Mouse (Mus musculus): ENCODE measurements around the gene Dnajc14. TPM values are rescaled to one million over a fixed set of nuclear protein-coding genes. Genes with fewer than 3 reads are reported as not detected.

Dnajc14 gene
- polyA plus RNA-seq (2016; fragmentation: Nextera tagmentation; extraction: Ambion mirVana), result 51.9 and 53.7 TPM in 2 replicates

DNA sequence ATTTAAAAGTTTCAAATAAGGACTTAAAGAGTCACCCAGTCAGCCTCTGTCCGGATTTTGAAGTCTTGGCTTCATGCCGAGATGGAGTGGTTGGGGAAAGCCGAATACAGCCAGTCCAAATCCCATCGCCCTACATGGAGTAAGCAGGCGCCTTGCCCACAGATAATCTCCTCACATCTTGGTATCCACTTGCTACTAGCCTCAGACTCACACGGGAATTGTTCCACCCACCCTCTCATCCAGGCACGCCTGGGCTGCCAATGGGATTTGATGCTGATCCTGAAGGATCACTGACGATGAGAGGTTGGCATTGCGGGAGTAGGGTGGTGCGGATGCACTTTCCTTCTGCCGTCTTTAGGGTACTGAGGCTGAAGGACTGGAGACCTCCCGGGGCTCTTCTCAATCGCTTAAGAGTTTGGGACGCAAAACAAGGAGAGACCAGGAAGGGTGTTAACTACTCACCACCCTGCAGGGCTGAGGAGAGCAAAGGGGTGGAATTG, at the start of gene Dnajc14:
TSS of gene Dnajc14 (plus strand) at position 292 of the 500 bp plus-strand sequence.
- Histone ChIP-seq H3K9me3 (no peaks in the 10 kb centered on the region), H3K4me1 (peaks cover 50% of the 10 kb centered on the region), H3K27ac (replicated peaks) (peak within 1 kb of the TSS; percentile 91), H3K36me3 (replicated peaks) (peaks cover 58% of the 10 kb centered on the region), H3K27me3 (replicated peaks; ENCODE audit: low read depth, poor library complexity, severe bottlenecking) (no peaks in the 10 kb centered on the region), H3K4me3 (peak within 1 kb of the TSS; percentile 72)
- 2% methylated on average over 14 of the region's 14 CpGs for WGBS
- DNase-seq (ENCODE audit: low spot score), result peak; percentile 63

DNA sequence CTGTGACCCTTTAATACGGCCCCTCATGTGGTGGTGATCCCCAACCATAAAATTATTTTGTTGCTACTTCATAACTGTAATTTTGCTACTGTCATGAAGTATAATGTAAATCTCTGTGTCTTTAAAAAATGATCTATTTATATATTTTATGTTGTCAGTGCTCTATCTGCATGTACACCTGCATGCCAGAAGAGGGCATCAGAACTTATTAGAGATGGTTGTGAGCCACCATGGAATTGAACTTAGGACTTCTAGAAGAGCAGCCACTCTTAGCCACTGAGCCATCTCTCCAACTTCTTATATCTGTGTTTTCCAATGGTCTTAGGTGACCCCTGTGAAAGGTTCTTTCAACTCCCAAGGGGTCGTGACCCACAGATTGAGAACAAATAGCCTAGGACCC, 31.0 kb upstream of the Dnajc14 start:
- no peak for DNase-seq (ENCODE audit: low spot score)
- no peak overlapping the region for H3K27ac ChIP-seq (replicated peaks)
- WGBS, result 81% methylated on average over 2 of the region's 2 CpGs

DNA sequence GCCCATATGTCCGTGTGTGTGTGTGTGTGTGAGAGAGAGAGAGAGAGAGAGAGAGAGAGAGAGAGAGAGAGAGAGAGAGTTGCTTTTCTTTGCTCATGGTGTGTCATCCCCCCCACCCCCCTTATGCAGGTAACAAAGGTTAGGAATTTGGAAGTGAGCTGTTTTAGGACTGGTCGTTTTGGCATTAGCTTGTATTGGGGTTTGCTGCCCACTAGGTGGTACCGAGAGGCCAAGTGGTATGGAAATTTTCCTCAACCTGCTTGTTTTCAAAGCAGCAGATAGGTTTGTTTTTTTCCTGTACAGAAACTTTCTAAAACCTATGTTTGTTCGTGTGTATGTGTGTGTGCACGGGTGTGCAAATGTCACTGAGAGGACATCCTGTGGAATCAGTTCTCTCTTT, 30.2 kb upstream of the Dnajc14 start:
- Histone ChIP-seq H3K4me3 (no peak overlapping the region), H3K27ac (replicated peaks) (no peak overlapping the region), H3K9me3 (no peaks in the 10 kb centered on the region), H3K27me3 (replicated peaks; ENCODE audit: low read depth, poor library complexity, severe bottlenecking) (no peaks in the 10 kb centered on the region), H3K4me1 (peaks cover 14% of the 10 kb centered on the region), H3K36me3 (replicated peaks) (no peaks in the 10 kb centered on the region; the same call in 1 of the 2 replicates)
- WGBS, result 21% methylated on average over 5 of the region's 5 CpGs
- peak; percentile 17 for DNase-seq (ENCODE audit: low spot score)

More for the DNA sequence above, 31.0 kb upstream of the Dnajc14 start:
- Histone ChIP-seq H3K27me3 (replicated peaks; ENCODE audit: low read depth, poor library complexity, severe bottlenecking) (no peaks in the 10 kb centered on the region), H3K4me1 (peaks cover 11% of the 10 kb centered on the region), H3K36me3 (replicated peaks) (peaks cover 8% of the 10 kb centered on the region; the same call in 1 of the 2 replicates), H3K9me3 (no peaks in the 10 kb centered on the region), H3K4me3 (no peak overlapping the region)

DNA sequence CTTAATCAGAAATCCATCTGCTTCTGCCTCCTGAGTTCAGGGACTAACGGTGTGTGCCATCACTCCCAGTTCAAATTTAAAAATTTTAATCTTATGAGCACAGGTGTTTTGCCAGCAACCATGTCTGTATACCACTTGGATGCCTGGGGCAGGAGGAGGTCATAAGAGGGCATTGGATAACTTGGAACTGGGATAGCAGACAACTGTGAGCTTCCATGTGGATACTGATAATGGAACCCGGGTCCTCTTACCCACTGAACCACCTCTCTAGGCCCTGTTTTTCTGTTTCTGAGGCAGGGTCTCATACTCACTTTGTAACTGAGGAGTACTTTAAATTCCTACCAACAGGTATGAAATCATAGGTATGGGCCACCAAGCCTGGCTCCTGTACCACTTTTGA, 25.4 kb upstream of the Dnajc14 start:
- H3K9me3 ChIP-seq, result peaks cover 3% of the 10 kb centered on the region; the same call in 1 of the 2 replicates
- H3K27ac ChIP-seq (replicated peaks), result peak overlapping the region; percentile 82
- no peak for DNase-seq (ENCODE audit: low spot score)
- WGBS, result 80% methylated on average over 2 of the region's 2 CpGs
- no peaks in the 10 kb centered on the region for H3K27me3 ChIP-seq (replicated peaks; ENCODE audit: low read depth, poor library complexity, severe bottlenecking)
- peaks cover 27% of the 10 kb centered on the region for H3K4me1 ChIP-seq
- no peaks in the 10 kb centered on the region for H3K36me3 ChIP-seq (replicated peaks)
- no peak overlapping the region for H3K4me3 ChIP-seq

DNA sequence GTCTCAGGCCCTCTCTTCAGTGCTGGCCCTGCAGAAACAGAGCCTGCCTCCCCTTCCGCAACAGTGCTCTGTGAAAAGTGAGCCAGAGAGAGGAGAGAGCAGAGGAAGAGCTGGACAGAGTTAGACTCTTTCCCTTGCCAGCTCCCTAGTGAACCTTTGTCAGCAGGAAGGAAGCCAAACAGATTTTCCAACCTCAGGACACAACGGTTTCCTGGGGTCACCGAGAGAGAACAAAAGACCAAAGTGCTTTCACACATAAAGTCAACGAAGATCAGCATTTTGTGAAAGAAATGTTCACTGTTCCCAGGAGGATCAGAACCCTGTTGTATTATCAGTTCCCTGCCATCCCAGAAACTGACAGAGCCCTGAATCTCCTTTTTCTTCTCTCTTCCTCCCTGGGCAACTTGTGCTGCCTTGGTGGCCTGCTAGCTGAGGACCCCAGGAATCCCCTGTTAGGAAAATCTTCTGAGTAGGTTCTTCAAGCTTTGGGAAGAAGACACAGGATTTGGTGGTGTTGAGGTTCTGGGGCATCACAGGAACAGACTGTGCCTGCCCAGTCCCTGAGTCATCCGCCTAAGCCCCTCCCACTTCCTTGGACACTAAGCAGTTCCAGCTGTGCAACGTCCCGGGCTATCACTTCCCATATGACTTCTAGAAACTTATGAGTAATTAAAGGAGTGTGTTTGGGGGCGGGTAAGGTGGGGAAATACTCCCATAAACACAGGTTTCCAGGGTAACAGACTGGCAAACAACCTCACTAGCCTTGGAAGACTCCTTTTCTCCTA, 24.7 kb upstream of the Dnajc14 start:
- Histone ChIP-seq H3K36me3 (replicated peaks) (no peaks in the 10 kb centered on the region), H3K4me1 (peaks cover 21% of the 10 kb centered on the region), H3K4me3 (peak overlapping the region; percentile 30), H3K27me3 (replicated peaks; ENCODE audit: low read depth, poor library complexity, severe bottlenecking) (no peaks in the 10 kb centered on the region), H3K9me3 (peaks cover 9% of the 10 kb centered on the region), H3K27ac (replicated peaks) (peak overlapping the region; percentile 82)
- WGBS, result 22% methylated on average over 8 of the region's 8 CpGs
- DNase-seq (ENCODE audit: low spot score), result peak; percentile 85

DNA sequence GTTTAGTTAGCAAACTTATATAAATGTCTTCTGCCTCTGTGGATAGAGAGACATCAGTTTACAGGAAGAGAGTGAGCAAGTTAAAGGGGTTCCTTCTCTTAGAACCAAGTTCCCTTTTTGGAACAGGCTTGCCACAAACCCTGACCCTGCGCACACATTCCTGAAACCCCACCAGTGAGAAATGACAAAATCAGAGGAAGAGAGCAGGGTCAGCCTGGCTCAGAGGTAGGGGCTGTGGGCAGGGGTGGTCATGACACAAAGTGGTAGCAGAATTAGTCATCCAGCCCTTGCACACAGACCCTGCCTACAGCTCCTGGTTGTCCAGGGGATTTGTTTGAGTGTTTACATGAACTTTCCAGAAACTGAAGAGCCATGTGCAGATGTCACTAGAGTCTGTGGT, 23.7 kb upstream of the Dnajc14 start:
- no peak overlapping the region for H3K4me3 ChIP-seq
- no peak for DNase-seq (ENCODE audit: low spot score)
- H3K4me1 ChIP-seq, result peaks cover 21% of the 10 kb centered on the region
- H3K27me3 ChIP-seq (replicated peaks; ENCODE audit: low read depth, poor library complexity, severe bottlenecking), result no peaks in the 10 kb centered on the region
- 93% methylated on average over 1 of the region's 1 CpGs for WGBS
- H3K36me3 ChIP-seq (replicated peaks), result no peaks in the 10 kb centered on the region
- H3K9me3 ChIP-seq, result peaks cover 18% of the 10 kb centered on the region
- H3K27ac ChIP-seq (replicated peaks), result peak overlapping the region; percentile 82

DNA sequence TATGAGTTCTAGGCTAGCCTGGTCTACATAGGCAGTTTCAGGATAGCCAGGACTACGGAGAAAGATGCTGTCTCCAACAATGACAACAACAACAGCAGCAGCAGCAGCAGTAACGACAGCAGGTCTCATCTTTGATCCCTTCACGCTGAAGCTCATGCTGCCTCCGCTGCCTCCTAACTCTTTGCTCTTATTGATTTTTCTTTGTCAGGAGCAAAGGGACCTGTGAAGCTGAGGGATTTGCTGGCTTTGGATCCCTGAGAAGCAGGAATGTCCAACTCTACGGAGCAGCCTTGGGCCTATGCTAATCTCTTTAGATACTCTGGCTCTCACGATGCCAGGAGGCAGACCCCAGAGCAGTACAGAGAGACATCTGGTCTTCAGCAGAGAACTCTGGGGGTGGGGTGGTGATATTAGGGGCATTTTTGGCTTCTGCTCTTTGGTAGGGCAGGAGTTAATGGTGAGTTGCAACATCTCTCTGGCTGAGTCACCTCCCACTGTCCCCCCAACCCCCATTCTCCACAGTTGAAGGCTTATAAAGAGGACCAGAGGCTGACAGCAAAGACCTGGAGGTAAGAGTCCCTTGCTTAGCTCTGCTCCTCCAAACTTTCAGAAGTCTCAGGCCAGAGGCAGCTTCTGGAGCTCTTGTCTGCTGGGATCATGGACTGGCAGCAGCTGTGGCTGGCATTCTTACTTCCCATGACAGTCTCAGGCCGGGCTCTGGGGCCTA, 13.3 kb upstream of the Dnajc14 start, which contains the start of gene Mmp19:
TSS of gene Mmp19 (plus strand) at position 513 of the 727 bp plus-strand sequence.
- 71% methylated on average over 7 of the region's 7 CpGs for WGBS
- no peaks in the 10 kb centered on the region for H3K9me3 ChIP-seq
- H3K36me3 ChIP-seq (replicated peaks), result no peaks in the 10 kb centered on the region
- H3K27ac ChIP-seq (replicated peaks), result no peak within 1 kb of the TSS
- H3K27me3 ChIP-seq (replicated peaks; ENCODE audit: low read depth, poor library complexity, severe bottlenecking), result no peaks in the 10 kb centered on the region
- no peak within 1 kb of the TSS for H3K4me3 ChIP-seq
- H3K4me1 ChIP-seq, result no peaks in the 10 kb centered on the region
- DNase-seq (ENCODE audit: low spot score), result no peak

DNA sequence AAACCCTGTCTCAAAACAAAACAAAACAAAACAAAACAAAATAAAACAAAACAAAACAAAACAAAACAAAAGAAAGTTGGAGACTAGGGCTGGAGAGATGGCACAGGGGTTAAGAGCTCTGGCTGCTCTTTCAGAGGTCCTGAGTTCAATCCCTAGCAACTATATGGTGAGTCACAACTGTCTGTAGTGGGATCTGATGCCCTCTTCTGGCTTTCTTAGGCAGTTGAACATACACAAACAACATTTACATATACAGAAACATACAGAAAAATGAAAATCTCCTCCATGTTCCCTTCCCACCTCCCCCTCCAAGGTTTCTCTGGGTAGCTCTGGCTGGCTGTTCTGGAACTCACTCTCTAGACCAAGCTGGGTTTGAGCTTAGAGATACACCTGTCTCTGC, 11.8 kb upstream of the Dnajc14 start:
- H3K36me3 ChIP-seq (replicated peaks), result no peaks in the 10 kb centered on the region
- no peaks in the 10 kb centered on the region for H3K4me1 ChIP-seq
- DNase-seq (ENCODE audit: low spot score), result no peak
- H3K9me3 ChIP-seq, result no peaks in the 10 kb centered on the region
- H3K27ac ChIP-seq (replicated peaks), result no peak overlapping the region
- no peak overlapping the region for H3K4me3 ChIP-seq
- no peaks in the 10 kb centered on the region for H3K27me3 ChIP-seq (replicated peaks; ENCODE audit: low read depth, poor library complexity, severe bottlenecking)

DNA sequence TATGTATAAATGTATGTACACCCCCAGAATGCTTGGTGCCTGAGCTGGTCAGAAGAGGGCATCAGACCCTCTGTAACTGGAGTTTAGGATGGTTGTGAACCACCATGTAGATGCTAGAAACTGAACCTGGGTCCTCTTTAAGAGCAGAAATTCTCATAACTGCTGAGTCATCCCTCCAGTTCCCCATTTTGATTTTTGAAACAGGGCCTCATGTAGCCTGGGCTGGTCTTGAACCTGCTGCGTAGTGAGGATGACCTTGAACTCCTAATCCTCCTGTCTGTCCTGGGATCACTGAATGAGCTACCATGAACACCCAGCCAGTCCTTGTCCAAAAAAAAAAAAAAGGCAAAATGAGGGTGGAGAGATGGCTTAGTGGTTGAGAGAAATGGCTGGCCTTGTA, 10.6 kb upstream of the Dnajc14 start:
- 0 out of 2 replicates have a peak, but pooled peaks cover 2% of the 10 kb centered on the region for H3K36me3 ChIP-seq (replicated peaks)
- DNase-seq (ENCODE audit: low spot score), result no peak
- WGBS, result 98% methylated on average over 1 of the region's 1 CpGs
- H3K9me3 ChIP-seq, result no peaks in the 10 kb centered on the region
- no peak overlapping the region for H3K4me3 ChIP-seq
- no peaks in the 10 kb centered on the region for H3K4me1 ChIP-seq
- no peak overlapping the region for H3K27ac ChIP-seq (replicated peaks)
- no peaks in the 10 kb centered on the region for H3K27me3 ChIP-seq (replicated peaks; ENCODE audit: low read depth, poor library complexity, severe bottlenecking)

DNA sequence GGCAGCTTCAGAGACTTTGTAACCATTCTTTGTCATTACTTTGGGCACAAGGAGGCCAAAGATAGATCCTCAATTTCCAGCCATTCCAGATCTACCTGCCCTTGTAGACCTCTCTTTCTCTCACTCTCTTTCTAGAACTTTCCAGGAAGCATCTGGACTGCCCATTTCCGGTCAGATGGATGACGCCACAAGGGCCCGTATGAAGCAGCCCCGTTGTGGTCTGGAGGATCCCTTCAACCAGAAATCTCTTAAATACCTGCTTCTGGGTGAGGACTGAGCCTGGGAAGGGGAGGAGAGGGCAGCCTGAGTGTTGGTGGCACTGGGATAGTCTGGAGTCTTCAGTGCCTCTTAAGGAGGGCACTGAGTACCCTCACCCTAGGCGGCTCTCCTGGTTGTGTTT, 9.5 kb upstream of the Dnajc14 start:
- no peak overlapping the region; the same call in 1 of the 2 replicates for H3K27ac ChIP-seq (replicated peaks)
- no peak for DNase-seq (ENCODE audit: low spot score)
- no peak overlapping the region for H3K4me3 ChIP-seq
- no peaks in the 10 kb centered on the region for H3K4me1 ChIP-seq
- H3K9me3 ChIP-seq, result no peaks in the 10 kb centered on the region
- peaks cover 11% of the 10 kb centered on the region; the same call in 1 of the 2 replicates for H3K36me3 ChIP-seq (replicated peaks)
- WGBS, result 91% methylated on average over 5 of the region's 5 CpGs
- H3K27me3 ChIP-seq (replicated peaks; ENCODE audit: low read depth, poor library complexity, severe bottlenecking), result no peaks in the 10 kb centered on the region

DNA sequence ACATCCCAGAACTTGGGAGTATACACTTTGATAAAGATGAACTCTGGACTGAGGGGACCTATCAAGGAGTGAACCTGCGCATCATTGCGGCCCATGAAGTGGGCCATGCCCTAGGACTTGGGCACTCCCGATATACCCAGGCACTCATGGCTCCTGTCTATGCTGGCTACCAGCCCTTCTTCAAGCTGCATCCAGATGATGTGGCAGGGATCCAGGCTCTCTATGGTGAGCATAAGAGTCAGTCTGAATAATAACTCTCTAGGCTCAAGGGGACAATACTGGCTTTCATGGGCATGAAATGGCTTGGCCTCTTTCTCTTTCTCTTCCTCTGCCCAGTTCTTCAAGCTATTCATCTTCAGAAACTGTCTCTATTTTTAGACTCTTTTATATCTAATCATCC, 8.3 kb upstream of the Dnajc14 start:
- H3K36me3 ChIP-seq (replicated peaks), result peaks cover 22% of the 10 kb centered on the region

DNA sequence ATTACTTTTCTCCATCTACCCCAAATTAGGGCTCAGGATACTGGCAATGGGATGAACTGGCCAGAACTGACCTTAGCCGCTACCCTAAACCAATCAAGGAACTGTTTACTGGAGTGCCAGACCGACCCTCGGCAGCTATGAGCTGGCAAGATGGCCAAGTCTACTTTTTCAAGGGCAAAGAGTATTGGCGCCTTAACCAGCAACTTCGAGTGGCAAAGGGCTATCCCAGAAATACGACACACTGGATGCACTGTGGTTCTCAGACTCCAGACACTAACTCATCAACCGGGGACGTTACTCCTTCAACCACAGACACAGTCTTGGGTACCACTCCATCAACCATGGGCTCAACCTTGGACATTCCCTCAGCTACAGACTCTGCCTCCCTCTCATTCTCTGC, 5.2 kb upstream of the Dnajc14 start:
- H3K4me3 ChIP-seq, result no peak overlapping the region
- DNase-seq (ENCODE audit: low spot score), result no peak
- no peak overlapping the region for H3K27ac ChIP-seq (replicated peaks)
- H3K4me1 ChIP-seq, result peaks cover 17% of the 10 kb centered on the region
- no peaks in the 10 kb centered on the region for H3K27me3 ChIP-seq (replicated peaks; ENCODE audit: low read depth, poor library complexity, severe bottlenecking)
- WGBS, result 93% methylated on average over 8 of the region's 8 CpGs
- H3K9me3 ChIP-seq, result no peaks in the 10 kb centered on the region
- H3K36me3 ChIP-seq (replicated peaks), result peaks cover 40% of the 10 kb centered on the region

More for the DNA sequence above, 8.3 kb upstream of the Dnajc14 start:
- Histone ChIP-seq H3K9me3 (no peaks in the 10 kb centered on the region), H3K4me3 (no peak overlapping the region), H3K27me3 (replicated peaks; ENCODE audit: low read depth, poor library complexity, severe bottlenecking) (no peaks in the 10 kb centered on the region), H3K4me1 (no peaks in the 10 kb centered on the region), H3K27ac (replicated peaks) (no peak overlapping the region)
- WGBS, result 98% methylated on average over 3 of the region's 3 CpGs
- no peak for DNase-seq (ENCODE audit: low spot score)
